Mouse (Mus musculus) G1E (cell line): Measurements from ENCODE around the gene Ccdc167.

ENCODE experiments used
- CTCF ChIP-seq: IDR thresholded peaks from 2 replicates; pipeline ENCODE4 v1.5.1; 2012; ENCODE audit warnings: low read depth, low read length, inconsistent platforms, mixed read lengths
- GATA1 ChIP-seq: IDR thresholded peaks from 2 replicates; pipeline ENCODE4 v1.6.1; 2012; ENCODE audit warnings: borderline replicate concordance, low read length, inconsistent platforms, mixed read lengths
- GATA2 ChIP-seq: IDR thresholded peaks from 2 replicates; pipeline ENCODE4 v1.6.1; 2012; ENCODE audit warnings: low read depth, low read length, inconsistent platforms, borderline replicate concordance
- POLR2AphosphoS5 ChIP-seq: IDR thresholded peaks from 2 replicates; pipeline ENCODE4 v1.6.1; 2012; ENCODE audit warnings: low read depth, low read length, inconsistent platforms; ENCODE audit not compliant: insufficient replicate concordance
- TAL1 ChIP-seq: conservative IDR thresholded peaks from 2 replicates; pipeline ENCODE4 v1.6.1; 2012; ENCODE audit warnings: low read depth, low read length, inconsistent platforms, mixed read lengths

GRCm38 (mm10) chr17:29731266-29731952 is 14.6 kb upstream of the Ccdc167 start:
- TF ChIP-seq CTCF, result no peak
- TF ChIP-seq POLR2AphosphoS5, result no peak
- no peak for TF ChIP-seq GATA1
- no peak for TF ChIP-seq TAL1
- no peak for TF ChIP-seq GATA2
